Mouse (Mus musculus) CD4-positive, CD25-positive, alpha-beta regulatory T cell, adult 2 months (primary cell): ENCODE data around the gene Cd27.
A peak's percentile ranks its signal among the peaks of the same experiment; 100 is the strongest.

Source experiments
- DNase-seq: peaks from one replicate; pipeline ENCODE4 v3.0.0-alpha.2; 2012; ENCODE audit warnings: low read depth, low spot score

The Cd27 gene

DNA sequence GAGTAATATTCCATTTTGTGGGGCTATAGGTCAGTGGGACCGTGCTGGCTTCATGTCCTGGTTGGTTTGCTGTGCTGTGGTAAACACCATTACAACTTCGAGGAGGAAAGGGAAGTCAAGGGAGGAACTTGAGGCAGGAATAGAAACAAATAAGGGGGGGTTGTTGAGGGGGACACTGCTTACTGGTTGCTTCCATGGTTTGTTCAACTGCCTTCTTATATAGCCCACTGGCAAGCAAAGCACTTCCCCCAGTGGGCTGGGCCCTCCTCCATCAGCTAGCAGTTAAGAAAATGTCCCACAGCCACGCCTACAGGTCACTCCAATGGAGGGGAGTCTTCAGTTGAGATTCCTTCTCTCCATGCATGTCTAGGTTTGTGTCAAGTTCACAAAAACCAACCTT lies 15.5 kb upstream of the Cd27 start:
- no peak for DNase-seq

DNA sequence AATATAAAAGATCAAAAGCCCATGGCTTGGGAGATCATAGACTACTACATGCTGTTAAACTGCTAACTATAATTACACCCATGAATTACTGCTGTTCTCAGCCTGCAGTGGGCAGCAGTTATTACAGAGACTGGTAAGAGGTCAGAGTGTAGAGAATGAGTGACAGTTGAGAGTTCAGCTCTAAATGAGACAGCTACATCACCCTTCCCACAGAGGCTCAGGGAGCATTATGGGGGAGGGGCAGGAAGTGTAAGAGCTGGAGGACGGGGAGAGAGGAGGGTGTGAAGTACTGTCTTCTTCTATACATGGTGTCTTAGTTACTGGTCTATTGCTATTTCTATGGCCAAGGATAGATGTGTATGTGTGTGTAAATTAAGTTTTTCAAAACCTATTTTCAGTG lies 7.7 kb upstream of the Cd27 start:
- DNase-seq: peak; percentile 57

DNA sequence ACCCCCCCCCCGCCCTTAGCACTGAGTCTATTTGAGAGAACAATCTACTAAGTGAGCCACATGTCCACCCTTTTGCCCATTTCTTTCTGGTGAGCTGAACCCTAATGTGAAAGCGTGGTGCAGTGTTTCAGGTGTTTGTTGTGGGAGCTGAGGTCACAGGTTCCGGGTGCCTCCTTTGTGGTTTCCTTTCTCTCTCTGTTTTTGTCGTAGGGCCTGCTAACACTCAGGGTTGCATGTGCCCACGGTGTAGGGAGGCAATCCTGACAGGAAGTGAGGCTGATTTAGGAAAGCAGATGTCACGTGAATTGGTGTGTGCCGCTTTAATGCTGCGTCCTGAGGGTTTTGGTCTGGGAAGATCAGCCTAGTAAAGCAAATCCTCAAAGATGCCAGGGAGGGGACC lies 4.8 kb upstream of the Cd27 start:
- DNase-seq: peak; percentile 85

DNA sequence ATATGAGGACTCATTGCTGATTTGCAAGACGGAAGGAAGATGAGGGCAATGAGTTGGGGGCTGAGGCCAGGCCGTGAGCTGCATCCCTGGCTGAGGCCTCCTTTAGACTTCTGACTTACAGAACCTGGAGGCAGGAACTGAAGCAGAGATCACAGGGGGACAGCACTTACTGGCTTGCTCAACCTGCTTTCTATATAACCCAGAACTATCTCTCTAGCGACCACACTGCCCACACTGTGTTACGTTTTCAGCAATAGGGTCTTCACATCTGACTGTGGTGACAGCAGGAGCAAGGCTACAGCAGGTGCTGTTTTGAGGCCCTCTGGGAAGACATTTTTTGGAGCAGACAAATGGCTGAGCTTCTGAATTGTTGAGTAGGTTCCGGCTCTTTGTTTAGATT lies 3.8 kb upstream of the Cd27 start:
- no peak for DNase-seq

DNA sequence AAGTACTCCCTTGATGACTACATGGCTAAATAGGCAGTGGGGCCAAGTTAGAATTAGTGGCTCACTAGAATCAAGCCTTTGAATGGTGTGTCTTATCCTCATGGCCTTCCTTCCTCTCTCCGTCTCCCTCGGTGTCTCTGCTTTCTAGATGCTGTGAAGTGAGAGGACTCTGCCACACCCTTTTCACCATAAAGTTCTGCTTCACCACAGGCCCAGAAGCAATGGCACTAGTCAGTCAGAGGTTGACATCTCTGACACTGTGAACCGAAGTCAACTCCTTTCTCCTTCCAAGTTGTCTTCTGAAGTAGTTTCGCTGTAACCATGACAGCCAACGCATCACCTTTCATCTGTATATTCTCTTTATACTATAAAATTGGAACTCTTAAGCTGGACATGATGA lies 2.7 kb upstream of the Cd27 start:
- DNase-seq: peak; percentile 48

DNA sequence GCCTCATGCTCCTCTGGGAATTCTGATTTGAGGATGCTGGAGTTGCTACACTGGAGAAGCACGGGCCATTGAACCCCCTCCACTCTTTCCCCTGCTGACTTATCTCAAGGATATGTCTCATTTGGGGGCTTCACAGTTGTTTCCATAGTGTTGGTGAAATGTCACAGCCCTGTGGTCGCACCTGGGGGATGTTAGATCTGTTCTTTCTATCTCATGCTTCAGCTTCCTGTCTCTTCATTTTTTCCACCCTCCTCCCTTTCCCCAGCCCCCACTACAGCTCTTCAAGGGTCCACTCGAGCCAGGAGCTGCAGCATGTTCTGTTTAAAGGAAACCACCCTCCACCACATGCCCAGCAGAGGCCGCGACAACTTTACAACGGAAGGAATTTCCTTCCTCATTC lies 1.6 kb upstream of the Cd27 start:
- peak; percentile 56 for DNase-seq

DNA sequence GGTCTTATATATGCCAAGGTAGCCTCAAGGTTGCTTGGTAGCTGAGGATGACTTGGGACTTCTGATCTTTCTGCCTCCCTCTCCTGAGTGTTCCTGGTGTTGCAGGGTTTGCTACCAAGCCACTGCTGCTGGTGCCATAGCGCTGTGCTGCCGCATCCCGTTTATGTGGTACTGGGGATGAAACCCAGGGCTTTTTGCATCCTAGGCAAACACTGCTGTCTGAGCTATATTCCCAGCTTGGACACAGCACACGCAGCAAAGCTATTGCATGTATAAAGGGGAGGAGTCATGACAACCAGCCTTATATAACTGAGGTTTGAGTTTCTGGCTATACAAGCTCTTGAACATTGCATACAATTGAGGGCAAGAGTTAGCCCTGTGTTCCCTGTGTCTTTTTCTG lies 611 bp upstream of the Cd27 start:
- DNase-seq: peak; percentile 72

DNA sequence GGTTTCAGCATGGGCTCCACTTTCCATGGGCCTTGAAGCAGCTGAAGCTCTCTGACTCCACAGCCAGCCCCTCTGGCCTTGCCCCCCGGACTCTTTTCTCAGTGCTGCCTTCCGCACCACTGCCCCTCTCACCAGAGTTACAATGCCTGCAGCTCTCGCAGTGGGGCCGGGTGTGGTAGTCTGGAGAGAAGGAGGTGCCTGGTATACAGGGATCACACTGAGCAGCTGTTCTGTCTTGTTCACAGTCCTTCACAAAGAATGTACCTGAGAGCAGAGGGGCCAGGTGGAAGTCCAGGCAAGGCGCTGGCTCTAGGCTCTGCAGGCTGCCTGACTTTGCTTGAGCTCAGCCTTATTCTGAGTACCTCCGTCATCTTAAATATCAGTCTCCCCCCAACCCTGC lies 469 bp downstream of the Cd27 start:
- no peak for DNase-seq

DNA sequence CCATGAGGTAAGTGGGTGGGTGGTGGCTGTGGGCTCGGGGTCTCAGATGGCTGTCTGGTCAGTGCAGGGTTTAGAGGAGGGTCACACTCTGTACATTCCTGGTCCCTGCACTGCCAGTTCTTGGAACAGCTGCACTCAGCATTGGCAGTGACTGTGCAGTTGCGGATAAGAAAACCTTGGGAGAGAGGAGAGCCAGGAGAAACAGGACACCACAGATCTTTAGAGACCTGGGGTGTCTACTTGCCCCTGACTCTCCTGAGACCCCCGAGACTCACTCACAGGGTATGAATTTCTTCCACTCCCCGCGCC lies 2.3 kb downstream of the Cd27 start:
- no peak for DNase-seq

DNA sequence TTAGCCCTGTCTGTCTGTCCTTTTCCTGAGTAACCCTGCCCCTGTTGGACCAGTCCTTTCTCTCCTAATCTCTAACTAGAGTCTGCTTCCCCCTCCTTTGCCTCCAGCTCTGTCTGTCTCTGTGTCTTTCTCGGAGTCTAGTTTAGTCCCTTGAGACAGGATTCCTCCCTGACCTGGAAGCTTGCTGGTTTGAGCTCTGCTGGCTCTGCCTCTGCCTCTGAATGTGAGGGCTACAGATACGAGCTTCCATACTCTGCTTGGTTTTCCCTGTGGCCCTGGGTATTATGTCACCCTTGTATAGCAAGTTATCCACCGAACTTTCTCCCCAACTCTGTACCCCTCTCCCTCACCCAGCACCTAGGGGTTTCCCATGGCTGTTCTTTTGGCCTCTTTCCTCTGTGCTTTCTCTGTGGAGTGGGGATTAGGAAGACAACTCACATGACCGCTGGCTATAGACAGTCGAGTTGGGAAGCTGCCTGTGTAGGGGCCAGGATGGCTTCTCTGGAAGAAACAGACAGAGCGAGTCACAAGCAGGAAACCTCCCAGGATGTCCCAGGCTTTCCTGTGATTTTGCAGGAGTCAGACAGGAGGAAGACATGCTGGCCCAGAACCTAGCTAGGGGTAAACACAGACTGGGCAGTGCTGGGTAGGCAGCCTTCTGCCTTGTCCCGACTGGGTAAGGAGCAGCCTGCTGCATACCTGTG lies 2.8 kb downstream of the Cd27 start:
- no peak for DNase-seq

DNA sequence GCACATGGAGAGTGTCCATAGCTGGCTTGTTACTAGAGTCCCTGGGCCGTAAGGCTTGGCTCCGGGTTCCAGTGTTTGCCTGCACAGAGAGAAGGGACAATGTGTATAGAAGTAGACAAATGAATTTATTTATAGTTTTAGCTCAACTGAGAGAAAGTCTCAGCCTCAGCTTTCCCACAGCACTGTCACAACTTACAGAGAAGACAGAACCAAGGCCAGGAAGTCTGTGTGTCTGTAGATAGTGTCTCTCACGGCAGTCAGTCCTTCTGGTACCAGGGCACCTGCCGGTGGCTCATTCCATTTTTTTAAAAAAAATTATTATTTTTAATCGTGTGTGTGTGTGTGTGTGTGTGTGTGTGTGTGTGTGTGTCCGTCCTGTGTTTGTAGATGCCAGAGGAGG lies 4.3 kb downstream of the Cd27 start:
- DNase-seq: no peak

DNA sequence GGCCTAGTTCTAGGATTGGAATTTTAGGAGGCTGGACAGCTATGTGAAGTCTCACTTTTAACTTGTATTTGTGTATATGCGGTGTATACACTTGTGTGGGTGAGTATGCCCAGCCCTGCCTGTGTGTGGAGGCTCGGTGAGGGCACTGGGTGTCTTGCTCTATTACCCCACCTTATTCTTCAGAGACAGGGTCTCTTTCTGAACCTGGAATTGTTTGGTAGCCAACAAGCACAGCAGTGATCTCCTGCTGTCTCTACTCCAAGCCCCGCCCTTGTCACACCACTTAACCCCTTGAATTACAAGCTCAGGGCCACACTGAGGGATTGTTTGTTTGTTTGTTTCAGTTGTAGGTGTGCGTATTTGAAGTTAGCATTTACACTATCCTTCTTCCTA lies 4.8 kb downstream of the Cd27 start:
- DNase-seq: peak; percentile 51

DNA sequence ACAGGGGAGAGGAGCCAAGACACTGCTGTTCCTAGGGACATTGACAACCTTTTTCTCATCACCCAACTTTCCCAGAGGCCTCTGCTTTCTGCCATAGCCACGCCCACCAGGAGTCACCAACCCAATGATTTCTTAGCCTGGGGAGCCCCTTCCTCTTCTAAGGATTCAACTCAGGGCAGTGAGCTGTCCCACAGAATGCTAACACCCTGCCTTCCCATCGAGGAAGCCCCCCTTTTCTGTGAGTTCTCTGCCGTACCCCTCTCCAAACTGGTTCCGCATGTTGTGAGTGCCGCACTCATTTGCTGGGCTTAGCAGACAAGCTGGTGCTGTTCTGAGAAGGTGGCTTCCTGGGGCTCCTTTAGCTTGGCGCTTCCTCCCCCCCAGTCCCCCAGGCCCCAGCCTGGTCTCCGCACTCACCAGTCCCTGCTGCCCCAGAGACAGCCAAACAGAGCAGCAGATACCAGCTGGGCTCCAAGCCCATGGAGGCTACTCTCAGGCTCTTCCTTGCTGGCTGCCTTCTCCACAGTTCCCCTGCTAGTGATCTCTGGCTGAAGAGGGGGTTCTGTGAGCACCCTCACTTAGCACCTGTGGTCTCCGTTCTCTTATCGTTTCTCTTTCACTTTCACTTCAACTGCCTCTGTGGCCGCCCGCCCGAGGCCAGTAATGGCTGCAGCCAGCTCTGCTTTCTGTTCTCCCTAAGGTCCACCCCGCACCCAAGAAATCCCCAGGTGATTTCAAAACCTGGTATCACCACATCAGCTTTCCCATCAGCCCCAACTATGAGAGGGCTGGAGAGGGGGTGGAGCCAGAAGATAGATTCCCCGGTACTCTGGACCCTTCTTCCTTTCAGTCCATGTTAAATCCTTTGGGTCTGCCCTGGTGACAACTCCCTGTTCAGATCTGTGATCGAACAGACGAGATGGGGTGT lies 5.4 kb downstream of the Cd27 start, which contains the start of gene Tapbpl:
Gene Tapbpl, minus strand, starts transcription at position 744 of the 928 bp plus-strand sequence.
- DNase-seq: peak; percentile 76

DNA sequence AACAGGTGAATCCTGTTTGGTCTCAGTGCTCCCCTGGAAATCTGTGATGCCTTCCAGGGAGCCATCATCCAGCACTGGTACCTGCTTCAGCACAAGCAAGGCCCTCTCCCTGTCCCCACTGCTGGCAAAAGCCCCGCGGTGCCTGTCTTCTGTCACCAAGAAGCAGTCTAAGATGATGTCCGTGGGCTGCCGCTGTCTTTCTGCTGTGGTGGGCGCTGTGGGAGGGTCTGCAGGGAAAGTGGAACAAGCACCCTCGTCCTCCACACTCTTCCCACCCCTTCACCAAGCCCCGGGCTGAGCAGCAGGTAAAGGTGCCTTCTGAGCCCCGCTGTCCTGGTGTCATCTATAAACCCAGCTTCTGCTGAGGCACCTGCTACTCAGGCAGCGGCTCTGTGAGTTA lies 6.2 kb downstream of the Cd27 start:
- no peak for DNase-seq

DNA sequence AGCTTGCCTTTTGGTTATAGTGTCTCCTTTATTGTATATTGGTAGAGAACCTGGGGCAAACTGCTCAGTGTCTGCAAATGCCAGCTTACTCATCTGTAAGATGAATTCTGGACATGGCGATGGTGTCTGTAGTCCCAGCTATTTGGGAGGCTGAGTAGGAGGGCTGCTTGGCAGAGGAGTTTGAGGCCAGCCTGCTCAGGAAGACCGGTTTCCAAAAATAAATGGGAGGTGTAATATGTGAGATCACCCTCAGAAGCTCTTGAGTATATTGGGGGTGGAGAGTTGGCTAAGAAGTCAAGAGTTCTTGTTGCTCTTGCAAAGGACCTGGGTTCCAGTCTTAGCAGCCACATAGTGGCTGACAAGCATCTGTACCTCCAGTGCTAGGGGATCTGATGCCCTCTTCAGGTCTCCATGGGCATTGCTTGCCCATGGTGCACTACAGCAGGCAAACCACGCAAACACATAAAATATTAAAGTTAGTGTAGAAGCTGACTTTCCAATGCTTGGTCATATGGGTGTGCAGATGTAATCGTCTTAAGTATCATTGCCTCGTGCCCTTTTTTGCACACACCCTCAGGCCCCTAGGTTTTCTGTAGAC lies 11.2 kb downstream of the Cd27 start:
- peak; percentile 75 for DNase-seq

DNA sequence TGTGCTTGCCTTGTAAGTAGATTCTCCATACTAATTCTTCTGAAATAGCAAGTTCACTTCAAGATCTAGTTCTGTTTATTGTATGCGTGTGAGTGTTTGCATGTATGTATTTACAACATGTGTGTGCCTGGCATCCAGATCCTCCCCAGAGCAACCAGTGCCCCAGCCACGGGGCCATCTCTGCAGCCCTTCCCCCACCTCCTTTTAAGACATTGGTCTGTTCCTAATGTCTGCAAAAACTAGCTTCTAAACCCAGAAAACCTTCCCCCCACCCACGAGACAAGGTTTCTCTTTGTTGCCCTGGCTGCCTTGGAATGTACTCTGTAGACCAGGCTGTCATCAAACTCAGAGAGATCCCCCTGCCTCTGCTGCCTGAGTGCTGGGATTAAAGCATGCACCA lies 14.2 kb downstream of the Cd27 start:
- DNase-seq: peak; percentile 52

DNA sequence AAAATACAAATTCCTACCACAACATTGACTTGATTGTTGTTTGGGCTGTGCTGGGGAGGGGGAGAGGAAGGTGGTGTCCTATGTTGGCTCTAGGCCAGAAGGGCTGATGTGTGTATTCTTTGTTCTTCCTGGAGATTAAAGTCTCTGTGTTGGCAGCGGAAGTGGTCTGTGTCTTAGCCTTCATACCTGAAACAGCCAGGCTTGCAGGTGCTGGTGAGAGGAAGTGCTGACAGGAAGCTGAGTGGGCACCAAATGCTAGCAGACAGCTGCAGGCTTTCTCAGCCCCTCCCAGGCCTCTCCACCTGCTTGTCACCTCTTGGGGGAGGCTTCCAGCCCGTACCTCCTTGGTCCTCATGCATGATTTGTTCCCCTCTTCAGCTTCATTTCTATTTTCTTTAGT lies 14.7 kb downstream of the Cd27 start:
- peak; percentile 90 for DNase-seq

DNA sequence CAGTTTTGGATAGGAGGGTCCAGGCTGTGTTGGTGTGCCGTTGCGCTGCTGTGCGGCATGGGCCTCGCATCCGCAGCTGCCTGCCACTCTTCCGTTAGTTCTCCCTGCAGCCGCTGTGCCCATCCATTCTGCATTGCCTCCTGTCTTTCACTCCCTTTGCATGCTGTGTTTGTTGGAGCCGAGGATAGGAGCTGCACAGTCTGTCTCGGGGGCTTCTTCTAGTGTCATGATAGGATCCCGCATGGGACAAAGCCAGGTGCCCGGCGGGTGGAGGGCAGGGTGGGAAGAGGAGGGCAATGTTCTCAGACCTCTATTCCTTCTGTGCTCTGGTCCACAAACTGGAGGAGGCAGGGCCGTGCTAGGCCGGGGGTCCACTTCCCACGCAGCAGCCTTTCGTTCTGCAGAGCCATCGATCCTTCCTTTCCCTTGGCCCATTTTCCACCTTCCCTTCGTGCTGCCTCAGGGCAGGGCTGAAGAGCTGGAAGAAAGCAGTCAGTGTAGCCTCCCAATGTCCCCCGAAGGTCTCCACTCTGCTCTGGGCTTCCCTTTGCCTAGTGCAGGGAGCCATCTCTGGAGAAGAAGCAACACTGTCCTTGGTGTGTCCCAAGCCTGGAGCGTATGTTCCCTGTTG lies 15.6 kb downstream of the Cd27 start:
- DNase-seq: peak; percentile 8

DNA sequence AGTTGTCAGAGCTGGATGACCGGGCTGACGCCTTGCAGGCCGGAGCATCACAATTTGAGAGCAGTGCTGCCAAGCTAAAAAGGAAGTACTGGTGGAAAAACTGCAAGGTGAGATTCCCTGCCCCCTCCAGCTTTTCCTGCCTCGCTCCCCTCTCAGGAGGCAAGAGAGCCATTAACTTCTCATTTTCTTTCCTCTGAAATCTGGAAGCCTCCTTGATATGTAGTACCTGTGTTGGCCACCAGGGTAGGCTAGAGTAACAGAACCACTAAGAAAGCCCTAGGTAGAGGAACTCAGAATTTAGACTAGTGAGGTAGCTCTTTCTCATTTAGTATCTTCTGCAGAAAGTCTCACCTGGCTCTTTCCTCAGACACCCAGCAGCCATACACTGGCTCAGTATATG lies 17.8 kb downstream of the Cd27 start:
- DNase-seq: peak; percentile 88

DNA sequence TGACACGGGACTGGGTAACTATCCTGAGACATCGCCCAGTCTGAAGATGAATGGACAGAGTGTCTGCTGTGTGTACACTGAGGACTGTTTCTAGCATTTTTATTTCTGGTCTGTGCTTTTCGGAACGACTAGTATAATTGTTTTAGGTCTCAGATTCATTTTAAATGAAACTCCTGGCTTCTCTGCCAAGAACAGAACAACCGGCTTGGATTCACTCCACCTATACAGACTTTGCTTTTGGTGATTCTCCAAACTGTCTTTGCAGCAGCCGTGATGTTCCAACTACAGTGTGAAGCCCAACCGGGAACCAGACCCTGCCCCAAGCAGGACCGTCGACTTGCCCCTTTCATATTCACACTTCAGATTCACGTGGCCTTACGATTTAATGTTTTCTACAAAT lies 18.9 kb downstream of the Cd27 start:
- DNase-seq: no peak

DNA sequence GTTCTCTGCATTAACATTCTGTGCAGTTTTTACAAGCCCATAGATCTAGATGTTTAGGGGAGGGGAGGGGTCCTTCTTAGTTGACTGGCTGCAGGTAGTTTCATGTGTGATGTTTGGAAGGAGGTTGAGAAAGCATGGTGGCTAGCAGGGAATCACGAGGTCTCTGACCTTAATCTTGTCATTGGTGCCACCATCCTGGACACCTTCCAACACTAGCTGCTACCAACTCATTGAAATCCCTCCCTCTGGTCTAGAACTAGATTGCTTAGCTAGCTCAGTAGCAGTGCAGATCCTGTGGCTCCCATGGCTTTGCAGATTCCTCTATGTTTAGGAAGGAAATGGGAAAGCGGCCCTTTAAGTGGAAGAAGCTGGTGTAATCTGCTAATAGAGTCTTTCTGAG lies 19.9 kb downstream of the Cd27 start:
- DNase-seq: no peak
